Mouse (Mus musculus): ENCODE data around the gene Zbtb1. TPM values are rescaled to one million over a fixed set of nuclear protein-coding genes. Genes with fewer than 3 reads are reported as not detected.

Zbtb1 gene
- total RNA-seq, 2 experiments from 2014 or later: 8.9 to 9.1 TPM

Other genes starting within 250 kb of the Zbtb1 start
- gene Esr2, start 193.0 kb upstream of the Zbtb1 start, total RNA-seq (2015): not detected in 2 replicates
- gene Esr2, start 193.0 kb upstream of the Zbtb1 start, total RNA-seq (2017): not detected in 2 replicates
- not detected in 2 replicates for gene Tex21, start 123.5 kb upstream of the Zbtb1 start, total RNA-seq (2015)
- not detected in 2 replicates for gene Tex21, start 123.5 kb upstream of the Zbtb1 start, total RNA-seq (2017)
- 18.4 and 22.9 TPM in 2 replicates for gene Mthfd1, start 115.0 kb upstream of the Zbtb1 start, total RNA-seq (2015)
- 32.6 and 33.4 TPM in 2 replicates for gene Mthfd1, start 115.0 kb upstream of the Zbtb1 start, total RNA-seq (2017)
- gene Akap5, start 45.4 kb upstream of the Zbtb1 start, total RNA-seq (2015): not detected in 2 replicates
- gene Akap5, start 45.4 kb upstream of the Zbtb1 start, total RNA-seq (2017): 0.08 and 0.15 TPM in 2 replicates
- 11.9 and 13.5 TPM in 2 replicates for gene Zbtb25, start 664 bp upstream of the Zbtb1 start, total RNA-seq (2015)
- 7.2 and 9.2 TPM in 2 replicates for gene Zbtb25, start 664 bp upstream of the Zbtb1 start, total RNA-seq (2017)
- gene Hspa2, start 33.9 kb downstream of the Zbtb1 start, total RNA-seq (2015): 1.3 and 2.2 TPM in 2 replicates
- gene Hspa2, start 33.9 kb downstream of the Zbtb1 start, total RNA-seq (2017): 4.8 and 6.7 TPM in 2 replicates
- 0.58 TPM in 1 of 2 replicates, not detected in the other for gene Ppp1r36, start 47.3 kb downstream of the Zbtb1 start, total RNA-seq (2015)
- gene Ppp1r36, start 47.3 kb downstream of the Zbtb1 start, total RNA-seq (2017): 0.18 TPM in 1 of 2 replicates, not detected in the other
- 40.4 and 44.3 TPM in 2 replicates for gene Plekhg3, start 160.6 kb downstream of the Zbtb1 start, total RNA-seq (2015)
- 46.6 and 50.5 TPM in 2 replicates for gene Plekhg3, start 160.6 kb downstream of the Zbtb1 start, total RNA-seq (2017)

Data from megakaryocyte, adult 5-6 weeks (primary cell).